Mouse (Mus musculus) myocyte (in vitro differentiated cells): Measurements from ENCODE around the gene Itpr1.

Experiments used
- CEBPB ChIP-seq: IDR thresholded peaks from 2 replicates; pipeline ENCODE4 v1.6.1; 2011; ENCODE audit warnings: mild to moderate bottlenecking, moderate library complexity; ENCODE audit not compliant: poor library complexity, insufficient read depth, severe bottlenecking
- E2F4 ChIP-seq: IDR thresholded peaks from one replicate; pipeline ENCODE4 v1.6.1; 2011; ENCODE audit warnings: mild to moderate bottlenecking, control low read depth, moderate library complexity; ENCODE audit not compliant: insufficient read depth
- MAX ChIP-seq: IDR thresholded peaks from one replicate; pipeline ENCODE4 v1.6.1; 2011; ENCODE audit warnings: low read depth, mild to moderate bottlenecking, control low read depth
- MYOD1 ChIP-seq, 3 experiments: IDR thresholded peaks; one replicate each; pipeline ENCODE4 v1.6.1; 2011; ENCODE audit warnings: control low read depth in 2 of 3, low read depth in 2 of 3, mild to moderate bottlenecking in 2 of 3, moderate library complexity in 1 of 3; ENCODE audit not compliant: insufficient read length in 2 of 3, control insufficient read depth in 1 of 3
- MYOG ChIP-seq, 3 experiments: IDR thresholded peaks; one replicate each; pipeline ENCODE4 v1.6.1; 2011; ENCODE audit warnings: control low read depth in 2 of 3, low read depth in 2 of 3, mild to moderate bottlenecking in 2 of 3; ENCODE audit not compliant: insufficient read length in 2 of 3, control insufficient read depth in 1 of 3, insufficient read depth in 1 of 3
- POLR2A ChIP-seq: IDR thresholded peaks from one replicate; pipeline ENCODE4 v1.6.1; 2011; ENCODE audit warnings: low read depth, mild to moderate bottlenecking, control low read depth, moderate library complexity; ENCODE audit not compliant: insufficient read length
- POLR2AphosphoS2 ChIP-seq: IDR thresholded peaks from one replicate; pipeline ENCODE4 v1.6.1; 2011; ENCODE audit warnings: low read depth, control low read depth; ENCODE audit not compliant: insufficient read length
- TCF12 ChIP-seq: IDR thresholded peaks from one replicate; pipeline ENCODE4 v1.6.1; 2011; ENCODE audit warnings: mild to moderate bottlenecking, control low read depth; ENCODE audit not compliant: poor library complexity, insufficient read depth, severe bottlenecking
- TCF3 ChIP-seq: IDR thresholded peaks from one replicate; pipeline ENCODE4 v1.6.1; 2011; ENCODE audit warnings: low read depth, control low read depth; ENCODE audit not compliant: insufficient read length
- USF1 ChIP-seq: IDR thresholded peaks from one replicate; pipeline ENCODE4 v1.6.1; 2011; ENCODE audit warnings: low read depth, mild to moderate bottlenecking, control low read depth, moderate library complexity

- TF ChIP-seq POLR2A (no peak), TCF12 (no peak), CEBPB (no peak), MYOG (IDR thresholded peaks at IDR 0.05; ENCODE audit: control insufficient read depth in 1 of 3, insufficient read depth in 1 of 3, insufficient read length in 2 of 3, low read depth in 2 of 3) (no peak), USF1 (no peak), MAX (no peak), POLR2AphosphoS2 (no peak), MYOD1 (IDR thresholded peaks at IDR 0.05; ENCODE audit: control insufficient read depth in 1 of 3, insufficient read length in 2 of 3, low read depth in 2 of 3) (no peak), TCF3 (no peak), E2F4 (no peak)
These were observed 16.2 kb upstream of the Itpr1 start for GRCm38 (mm10) chr6:108196665-108197064.
